Mouse (Mus musculus) hindbrain, embryonic 11.5 days (tissue): ENCODE results near the gene Zmym1. TPM values are rescaled to one million over a fixed set of nuclear protein-coding genes. Genes with fewer than 3 reads are reported as not detected.
"Not testable (repeated sequence)": the region's sequence is repeated elsewhere in the genome, so short reads cannot be mapped to it uniquely, and the experiment has no call there.

Experiments
- ATAC-seq: fragments of 200-750 bp; cut with Nextera tagmentation; 2 replicates; pipeline ENCODE4 v1.8.0; 2017; ENCODE audit warnings: mild to moderate bottlenecking, moderate TSS enrichment, moderate library complexity; ENCODE audit not compliant: low FRiP score
- DNase-seq: peaks from one replicate; pipeline ENCODE4 v3.0.0-alpha.2; 2015; ENCODE audit warnings: low spot score
- H3K27ac ChIP-seq: fragments of 300-500 bp; sonication (generic); 2 replicates; pipeline ENCODE4 v1.5.1; 2014; ENCODE audit warnings: mild to moderate bottlenecking, low read depth, low read length
- H3K27me3 ChIP-seq: fragments of 300-500 bp; sonication (generic); 2 replicates; pipeline ENCODE4 v1.6.1; 2014; ENCODE audit warnings: mild to moderate bottlenecking, low read length, moderate library complexity, mixed read lengths; ENCODE audit not compliant: control insufficient read depth, insufficient read depth
- H3K36me3 ChIP-seq: fragments of 300-500 bp; sonication (generic); 2 replicates; pipeline ENCODE4 v1.6.1; 2014; ENCODE audit warnings: mild to moderate bottlenecking, low read length, moderate library complexity, mixed read lengths; ENCODE audit not compliant: control insufficient read depth, insufficient read depth
- H3K4me1 ChIP-seq: fragments of 300-500 bp; sonication (generic); replicated peaks from 2 replicates; pipeline ENCODE4 v1.6.1; 2014; ENCODE audit warnings: low read length, mixed read lengths; ENCODE audit not compliant: control insufficient read depth, insufficient read depth
- H3K4me2 ChIP-seq: fragments of 300-500 bp; sonication (generic); replicated peaks from 2 replicates; pipeline ENCODE4 v1.6.1; 2014; ENCODE audit warnings: mild to moderate bottlenecking, low read depth, low read length
- H3K4me3 ChIP-seq: fragments of 300-500 bp; sonication (generic); 2 replicates; pipeline ENCODE4 v1.5.1; 2014; ENCODE audit warnings: low read depth, low read length
- H3K9ac ChIP-seq: fragments of 300-500 bp; sonication (generic); 2 replicates; pipeline ENCODE4 v1.6.1; 2014; ENCODE audit warnings: low read depth, low read length
- H3K9me3 ChIP-seq: fragments of 300-500 bp; sonication (generic); 2 replicates; pipeline ENCODE4 v1.6.1; 2016; ENCODE audit warnings: low read length; ENCODE audit not compliant: control insufficient read depth
- WGBS: fragments of 180-500 bp; shearing (Covaris S2); extraction: QIAGEN DNeasy Blood & Tissue Kit; methylation state at CpG from one replicate; pipeline ENCODE4 v1.1.7; 2014; 5-methylcytosine and 5-hydroxymethylcytosine counted together
- polyA plus RNA-seq: library from polyadenylated mRNA; unstranded; fragments of >200 nt; fragmentation: Nextera tagmentation; extraction: Ambion mirVana; gene quantifications from 2 replicates; pipeline ENCODE4 v1.2.1, GENCODE M21; 2014

Gene Zmym1
- 25.2 and 37.1 TPM in 2 replicates for polyA plus RNA-seq

DNA sequence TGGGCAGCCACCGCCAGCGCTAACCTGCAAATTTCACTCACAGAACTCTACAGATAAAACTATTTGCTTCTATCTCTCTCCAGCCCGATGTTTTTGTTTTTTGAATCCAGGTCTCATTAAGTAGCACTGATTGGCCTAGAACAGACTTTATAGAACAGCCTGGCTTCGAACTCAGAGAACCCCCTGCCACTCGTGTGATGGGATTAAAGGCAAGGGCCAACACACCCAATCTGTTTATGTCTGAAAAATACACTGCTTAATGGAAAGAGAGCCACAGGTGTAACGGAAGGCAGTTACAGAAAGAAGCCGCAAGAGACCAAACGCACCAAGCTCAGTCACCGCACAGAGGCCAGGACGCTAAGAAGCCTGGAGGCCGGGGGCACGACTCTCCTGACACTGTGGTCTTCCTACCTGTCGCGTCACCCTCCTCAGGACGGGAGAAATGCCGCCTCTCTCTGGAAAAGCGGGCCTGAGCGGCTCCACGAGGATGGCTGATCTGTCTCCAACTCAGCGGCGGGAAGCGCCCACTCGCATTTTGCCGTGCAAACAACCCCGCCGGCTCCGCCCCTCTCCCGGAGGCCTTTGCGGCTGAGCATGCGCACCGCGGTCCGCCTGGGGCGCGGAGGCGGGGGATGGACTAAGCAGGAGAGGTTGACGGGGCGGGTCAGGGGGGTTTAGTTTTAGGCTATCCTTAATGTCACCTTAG lies at the start of gene Zmym1:
TSS of gene Zmym1 (minus strand) at position 568 of the 706 bp plus-strand sequence.
- H3K4me2 ChIP-seq: peak within 1 kb of the TSS; percentile 82
- ATAC-seq: peak; percentile 83
- peak within 1 kb of the TSS; percentile 81 for H3K9ac ChIP-seq
- peak within 1 kb of the TSS; percentile 42; the same call in 1 of the 2 replicates for H3K27ac ChIP-seq
- H3K9me3 ChIP-seq: no peaks in the 10 kb centered on the region
- H3K36me3 ChIP-seq: no peaks in the 10 kb centered on the region
- no peaks in the 10 kb centered on the region for H3K4me1 ChIP-seq
- H3K4me3 ChIP-seq: peak within 1 kb of the TSS; percentile 84
- peak; percentile 93 for DNase-seq
- WGBS: 1% methylated on average over 38 of the region's 38 CpGs
- H3K27me3 ChIP-seq: no peaks in the 10 kb centered on the region

DNA sequence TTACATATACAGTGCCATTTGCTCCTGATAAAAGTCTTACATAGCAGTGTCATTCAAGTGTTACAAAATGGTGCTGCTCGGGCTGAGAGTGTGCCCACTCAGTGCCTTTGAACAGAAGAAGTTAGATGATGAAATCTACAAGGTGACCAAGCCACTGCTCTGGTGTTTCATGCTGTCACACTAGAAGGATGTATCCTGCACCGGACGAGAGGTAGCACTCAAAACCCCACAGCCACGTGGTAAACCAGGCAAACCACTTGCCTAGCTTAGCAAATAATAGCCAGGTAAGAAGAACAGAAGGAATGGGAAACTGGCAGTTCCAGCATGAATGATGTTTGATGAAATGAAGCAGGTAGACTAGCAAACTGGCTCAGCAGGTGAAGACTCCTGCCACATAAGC lies 49.6 kb upstream of the Zmym1 start:
- 78% methylated on average over 4 of the region's 4 CpGs for WGBS
- no peak overlapping the region for H3K4me3 ChIP-seq
- no peaks in the 10 kb centered on the region for H3K4me1 ChIP-seq
- H3K27ac ChIP-seq: no peak overlapping the region
- DNase-seq (no peak), ATAC-seq (no peak)
- no peaks in the 10 kb centered on the region for H3K27me3 ChIP-seq
- no peak overlapping the region for H3K4me2 ChIP-seq
- no peak overlapping the region for H3K9ac ChIP-seq
- H3K9me3 ChIP-seq: no peaks in the 10 kb centered on the region
- no peaks in the 10 kb centered on the region for H3K36me3 ChIP-seq

DNA sequence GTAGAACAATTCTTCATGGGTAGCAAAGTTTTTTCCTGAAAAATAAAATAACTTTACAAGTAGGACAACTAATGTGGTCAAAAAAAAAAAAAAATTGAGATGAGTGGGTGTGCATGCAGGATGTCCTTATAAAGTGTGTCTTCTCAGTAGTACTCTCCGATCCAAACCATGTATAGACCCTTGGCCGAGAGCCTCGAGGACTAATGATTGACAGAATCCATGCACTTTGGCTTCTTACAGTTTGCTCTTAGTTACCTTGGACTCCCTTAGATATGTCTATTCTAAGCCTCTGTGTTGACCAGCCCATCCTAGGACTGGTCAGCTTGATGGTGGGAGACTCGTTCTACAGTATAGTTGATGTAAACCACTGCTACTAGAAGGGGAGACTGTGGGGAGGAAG lies 46.6 kb upstream of the Zmym1 start:
- no peak for DNase-seq
- H3K9me3 ChIP-seq: no peaks in the 10 kb centered on the region
- no peak overlapping the region for H3K4me2 ChIP-seq
- no peaks in the 10 kb centered on the region for H3K36me3 ChIP-seq
- no peaks in the 10 kb centered on the region for H3K27me3 ChIP-seq
- no peak overlapping the region for H3K9ac ChIP-seq
- H3K4me1 ChIP-seq: no peaks in the 10 kb centered on the region
- H3K27ac ChIP-seq: no peak overlapping the region
- WGBS: 91% methylated on average over 4 of the region's 4 CpGs
- H3K4me3 ChIP-seq: no peak overlapping the region
- no peak for ATAC-seq

DNA sequence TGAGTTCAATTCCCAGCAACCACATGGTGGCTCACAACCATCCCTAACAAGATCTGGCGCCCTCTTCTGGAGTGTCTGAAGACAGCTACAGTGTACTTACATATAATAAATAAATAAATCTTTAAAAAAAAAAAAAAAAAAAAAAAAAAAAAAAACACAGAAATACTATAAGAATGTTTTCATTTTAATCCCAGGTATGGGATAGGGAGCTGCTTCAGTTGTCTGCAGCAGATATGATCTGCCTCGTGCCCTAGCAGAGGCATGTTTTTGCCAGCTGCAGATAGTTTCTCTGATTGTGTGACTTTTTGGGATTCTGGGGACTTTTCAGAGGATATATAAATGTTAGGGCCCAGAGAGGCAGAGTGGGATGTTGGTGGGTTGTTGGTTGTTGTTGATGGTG lies 38.6 kb upstream of the Zmym1 start:
- H3K9me3 ChIP-seq, DNase-seq, ATAC-seq, H3K27ac ChIP-seq, H3K27me3 ChIP-seq, H3K4me2 ChIP-seq, H3K9ac ChIP-seq, H3K4me3 ChIP-seq, H3K4me1 ChIP-seq, H3K36me3 ChIP-seq: not testable (repeated sequence)
- WGBS: 86% methylated on average over 1 of the region's 2 CpGs

DNA sequence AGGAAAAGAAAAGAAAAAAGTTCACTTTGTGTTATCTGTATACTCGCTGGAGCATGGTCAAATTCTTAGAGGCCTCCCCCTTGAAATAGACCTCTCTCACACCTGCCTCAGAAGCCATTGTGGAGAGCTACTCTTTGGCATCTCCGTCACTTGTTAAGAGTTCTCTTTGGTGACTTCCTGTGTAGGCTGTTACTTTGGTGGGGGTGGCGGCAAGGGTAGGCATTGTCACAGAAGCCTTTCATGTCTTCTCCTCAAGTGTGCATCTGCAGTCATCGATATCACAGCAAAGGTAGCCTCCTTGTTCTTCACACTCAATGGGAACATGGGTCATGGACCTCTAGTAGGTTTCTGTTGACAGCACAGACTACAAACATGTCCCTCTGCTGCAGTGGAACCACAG lies 34.1 kb upstream of the Zmym1 start:
- Histone ChIP-seq H3K9ac (no peak overlapping the region), H3K4me2 (no peak overlapping the region), H3K4me3 (no peak overlapping the region), H3K4me1 (no peaks in the 10 kb centered on the region), H3K27me3 (no peaks in the 10 kb centered on the region), H3K36me3 (no peaks in the 10 kb centered on the region), H3K27ac (no peak overlapping the region), H3K9me3 (no peaks in the 10 kb centered on the region)
- ATAC-seq (no peak), DNase-seq (no peak)
- 92% methylated on average over 4 of the region's 4 CpGs for WGBS

DNA sequence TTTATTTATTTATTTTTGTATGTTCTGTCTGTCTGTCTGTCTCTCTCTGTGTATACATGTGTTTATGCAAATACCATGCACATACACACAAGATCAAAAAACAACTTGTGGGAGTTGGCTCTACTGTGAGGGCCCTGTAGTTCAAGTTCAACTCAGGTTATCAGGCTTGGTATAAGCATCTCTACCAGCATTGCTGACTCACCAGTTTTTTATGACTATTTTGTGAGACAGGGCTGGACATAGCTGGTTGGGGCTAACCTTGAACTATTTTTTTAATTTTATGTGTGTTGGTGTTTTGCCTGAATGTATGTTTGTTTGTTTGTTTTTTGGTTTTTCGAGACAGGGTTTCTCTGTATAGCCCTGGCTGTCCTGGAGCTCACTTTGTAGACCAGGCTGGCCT lies 30.2 kb upstream of the Zmym1 start:
- no peaks in the 10 kb centered on the region for H3K4me1 ChIP-seq
- no peak overlapping the region for H3K4me2 ChIP-seq
- DNase-seq (no peak), ATAC-seq (no peak)
- H3K36me3 ChIP-seq: no peaks in the 10 kb centered on the region
- no peak overlapping the region for H3K4me3 ChIP-seq
- no peaks in the 10 kb centered on the region for H3K27me3 ChIP-seq
- H3K9ac ChIP-seq: no peak overlapping the region
- WGBS: 87% methylated on average over 1 of the region's 1 CpGs
- H3K27ac ChIP-seq: no peak overlapping the region
- no peaks in the 10 kb centered on the region for H3K9me3 ChIP-seq

DNA sequence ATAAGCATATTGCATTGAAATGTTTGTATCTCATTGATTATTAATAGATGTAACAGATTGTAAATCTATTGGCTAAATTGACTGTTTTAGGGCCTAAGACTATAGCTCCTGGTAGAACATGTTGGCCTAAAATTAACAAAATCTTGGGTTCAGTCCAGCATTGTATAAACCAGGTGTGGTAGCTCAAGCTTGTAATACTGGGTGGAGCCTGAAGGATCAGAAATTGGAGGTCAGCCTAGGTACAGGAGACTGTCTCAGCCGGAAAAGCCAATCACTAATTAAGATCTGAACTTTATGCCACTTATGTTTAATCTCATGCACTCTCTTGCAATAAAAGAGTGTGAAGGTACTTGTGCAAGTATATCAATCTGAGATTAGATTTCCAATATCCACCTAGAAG lies 24.8 kb upstream of the Zmym1 start:
- Histone ChIP-seq H3K9me3 (no peaks in the 10 kb centered on the region), H3K4me1 (no peaks in the 10 kb centered on the region), H3K27ac (no peak overlapping the region), H3K36me3 (no peaks in the 10 kb centered on the region), H3K27me3 (no peaks in the 10 kb centered on the region), H3K4me2 (no peak overlapping the region), H3K4me3 (no peak overlapping the region), H3K9ac (no peak overlapping the region)
- ATAC-seq (no peak), DNase-seq (no peak)
- 89% methylated on average over 1 of the region's 1 CpGs for WGBS

DNA sequence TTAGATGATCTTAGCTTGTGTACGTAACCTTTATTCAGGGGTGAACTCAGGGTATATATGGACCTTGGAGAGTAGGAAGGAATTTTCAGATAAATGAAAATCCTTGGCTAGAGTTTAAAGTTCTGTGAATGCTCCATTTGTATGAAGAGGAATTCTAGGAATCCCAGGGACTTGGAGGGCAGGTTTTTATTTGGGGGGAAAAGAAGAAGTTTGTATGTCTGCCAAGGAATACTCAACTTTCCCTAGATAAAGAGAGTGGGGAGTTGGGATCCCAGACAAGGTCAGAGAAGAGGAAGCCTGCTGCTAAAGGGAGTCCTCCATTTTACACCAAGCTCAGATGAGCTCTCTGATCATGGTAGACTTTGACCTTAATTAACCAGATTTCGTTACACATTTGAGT lies 22.2 kb upstream of the Zmym1 start:
- no peak overlapping the region for H3K27ac ChIP-seq
- no peak overlapping the region for H3K9ac ChIP-seq
- ATAC-seq (no peak), DNase-seq (no peak)
- no peaks in the 10 kb centered on the region for H3K27me3 ChIP-seq
- H3K36me3 ChIP-seq: no peaks in the 10 kb centered on the region
- H3K4me1 ChIP-seq: no peaks in the 10 kb centered on the region
- WGBS: 90% methylated on average over 2 of the region's 2 CpGs
- no peaks in the 10 kb centered on the region for H3K9me3 ChIP-seq
- no peak overlapping the region for H3K4me2 ChIP-seq
- H3K4me3 ChIP-seq: no peak overlapping the region

DNA sequence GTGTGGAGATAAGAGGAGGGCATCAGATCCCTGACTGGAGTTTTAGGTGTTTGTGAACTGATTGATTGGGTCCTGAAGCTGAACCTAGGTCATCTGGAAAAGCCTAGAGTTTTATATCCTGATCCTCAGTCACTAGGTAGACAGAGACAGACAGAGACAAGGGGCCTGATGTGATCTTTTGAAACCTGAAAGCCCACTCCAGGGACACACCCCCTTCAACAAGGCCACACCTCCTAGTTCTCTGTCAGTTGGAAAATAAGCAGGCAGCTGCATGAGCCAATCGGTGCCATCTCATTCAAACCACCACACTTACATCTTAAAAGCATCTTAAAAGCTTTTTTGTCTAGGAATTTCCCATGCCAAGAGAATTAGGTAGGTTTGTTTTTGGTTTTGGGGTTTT lies 19.9 kb upstream of the Zmym1 start:
- Histone ChIP-seq H3K27ac (no peak overlapping the region), H3K4me3 (no peak overlapping the region), H3K36me3 (no peaks in the 10 kb centered on the region), H3K4me2 (no peak overlapping the region), H3K27me3 (no peaks in the 10 kb centered on the region), H3K4me1 (no peaks in the 10 kb centered on the region), H3K9ac (no peak overlapping the region), H3K9me3 (no peaks in the 10 kb centered on the region)
- DNase-seq (no peak), ATAC-seq (no peak)
- 48% methylated on average over 1 of the region's 1 CpGs for WGBS
